Mouse (Mus musculus): ENCODE data around the gene Amn1.
"Not testable (repeated sequence)": the region's sequence is repeated elsewhere in the genome, so short reads cannot be mapped to it uniquely, and the experiment has no call there.

The Amn1 gene

DNA sequence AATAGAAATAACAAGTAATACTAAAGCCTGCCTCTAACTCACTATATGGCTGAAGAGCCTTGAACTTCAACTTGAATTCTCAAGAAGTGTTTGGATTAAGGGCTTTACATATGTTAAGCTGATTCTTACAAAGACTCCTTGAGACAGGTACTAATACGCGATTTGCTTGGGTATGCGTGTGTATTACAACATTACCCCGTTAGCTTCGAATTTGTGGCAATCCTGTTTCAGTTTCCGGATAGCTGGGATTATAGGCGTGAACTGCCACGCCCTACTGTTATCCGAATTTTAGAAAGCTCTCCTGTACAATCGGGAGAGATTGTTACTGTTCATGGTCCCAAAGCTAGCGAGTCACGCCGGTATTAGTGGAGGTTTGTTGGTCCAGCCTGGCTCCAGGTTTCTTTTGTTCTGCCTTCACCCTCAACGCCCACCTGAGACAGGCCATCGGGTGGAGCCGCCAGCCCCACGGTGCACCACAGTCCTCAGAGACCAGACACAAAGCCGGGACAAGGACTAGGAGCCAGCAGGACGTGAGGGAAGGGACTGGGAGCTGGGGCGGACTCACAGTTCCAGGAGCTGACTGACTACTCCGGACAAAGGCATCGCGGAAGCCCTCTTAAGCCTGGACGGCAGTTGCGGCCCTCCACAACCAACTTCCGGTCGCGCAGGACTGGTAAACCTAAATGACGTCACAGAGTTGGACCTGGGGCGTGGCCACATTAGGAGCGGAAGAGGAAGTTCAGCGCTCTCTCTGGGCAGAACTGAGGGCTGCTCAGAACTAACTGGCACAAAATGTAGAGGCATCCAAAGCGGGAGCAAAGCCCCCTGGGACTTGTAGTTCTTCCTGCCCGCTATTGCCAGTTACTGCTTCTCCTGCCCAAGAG lies at the start of gene Amn1:
Gene Amn1 (minus strand): TSS at position 672 of the 884 bp plus-strand sequence.
- DNase-seq: peak; percentile 98

DNA sequence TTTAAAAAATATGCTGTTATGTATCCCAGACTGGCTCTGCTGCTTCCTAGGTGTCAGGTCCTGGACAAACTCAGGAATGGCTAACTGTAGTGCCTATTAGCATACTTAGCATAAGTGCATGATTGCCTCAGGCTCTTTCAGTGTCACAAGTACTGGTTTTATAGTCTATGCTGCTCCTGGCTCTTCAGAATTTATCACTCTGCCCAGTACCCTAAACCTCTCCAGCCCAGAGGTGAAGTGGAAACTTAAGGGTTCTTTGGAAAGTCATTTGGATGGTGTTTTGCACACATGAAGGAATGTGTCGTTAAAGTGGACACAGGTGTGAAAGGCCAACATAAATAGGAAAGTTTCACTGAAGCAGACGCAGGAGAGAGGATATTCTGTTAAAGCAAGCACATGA lies 48.3 kb upstream of the Amn1 start:
- DNase-seq: no peak

DNA sequence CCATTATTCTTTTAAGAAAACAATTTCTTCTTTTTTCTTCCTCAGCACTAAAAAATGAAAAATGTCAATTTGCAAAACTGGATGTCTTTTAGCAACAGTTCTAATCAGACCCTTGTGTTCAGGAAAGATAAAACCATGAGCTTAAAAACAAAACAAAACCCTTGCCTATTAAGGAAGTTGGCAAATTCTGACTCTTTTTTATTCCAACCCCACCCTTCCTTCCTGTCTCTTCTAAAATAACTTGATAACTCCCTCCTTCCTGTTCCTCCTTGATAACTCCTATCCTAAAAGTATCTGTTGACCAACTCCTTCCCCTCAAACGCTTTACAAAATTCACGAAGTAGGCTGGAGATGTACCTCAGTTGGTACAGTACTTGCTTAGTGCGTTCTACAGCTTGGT lies 45.4 kb upstream of the Amn1 start:
- DNase-seq: no peak

DNA sequence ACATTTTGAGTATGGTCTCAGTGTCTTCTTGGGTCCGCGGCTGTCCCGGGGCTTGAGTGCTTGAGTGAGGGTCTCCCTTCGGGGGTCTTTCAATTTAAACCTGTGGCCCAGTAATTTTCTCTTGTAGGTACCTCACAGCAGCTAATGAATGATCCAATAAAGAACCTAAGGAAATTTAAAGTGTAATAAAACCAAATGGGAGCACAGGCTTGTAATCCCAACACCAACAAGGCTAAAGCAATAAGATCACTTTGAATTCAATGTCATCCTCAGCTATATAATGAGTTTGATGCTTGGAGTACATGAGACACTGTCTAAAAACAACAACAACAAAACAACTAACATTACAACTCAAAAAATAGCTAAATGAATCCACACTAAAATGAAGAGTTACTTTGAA lies 36.2 kb upstream of the Amn1 start:
- DNase-seq: no peak

DNA sequence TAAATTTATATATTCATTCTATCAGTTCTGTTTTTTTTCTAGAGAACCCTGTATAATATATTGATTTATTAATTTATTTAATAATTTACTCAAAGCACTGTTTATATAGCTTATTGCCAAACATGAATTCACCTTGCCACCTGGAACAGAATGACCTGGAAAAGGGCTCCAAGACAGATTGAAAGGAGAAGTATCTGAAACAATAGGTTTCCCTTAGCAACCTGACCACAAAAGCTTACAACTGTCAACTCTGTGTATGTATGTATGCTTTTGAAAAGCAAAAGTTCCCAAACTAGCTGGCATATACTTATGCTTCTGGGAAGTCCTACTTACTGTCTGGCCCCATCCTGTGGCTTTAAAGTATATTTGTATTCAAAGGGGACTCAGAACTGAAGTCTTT lies 32.8 kb upstream of the Amn1 start:
- DNase-seq: no peak

DNA sequence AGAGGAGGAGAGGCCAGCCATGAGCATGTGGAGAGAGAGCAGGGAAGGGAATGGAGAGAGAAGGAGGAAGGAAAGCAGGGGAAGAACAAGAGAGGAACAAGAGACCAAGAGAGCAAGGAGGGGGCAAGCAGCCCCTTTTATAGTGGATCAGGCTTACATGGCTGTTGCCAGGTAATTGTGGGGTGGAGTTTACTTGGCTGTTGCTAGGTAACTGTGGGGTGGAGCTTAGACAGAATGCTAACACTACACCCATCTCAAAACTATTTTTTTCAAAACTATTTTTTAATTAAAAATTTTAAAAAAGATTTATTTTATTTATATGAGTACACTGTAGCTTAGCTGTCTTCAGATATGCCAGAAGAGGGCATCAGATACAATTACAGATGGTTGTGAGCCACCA lies 10.1 kb upstream of the Amn1 start:
- no peak for DNase-seq

DNA sequence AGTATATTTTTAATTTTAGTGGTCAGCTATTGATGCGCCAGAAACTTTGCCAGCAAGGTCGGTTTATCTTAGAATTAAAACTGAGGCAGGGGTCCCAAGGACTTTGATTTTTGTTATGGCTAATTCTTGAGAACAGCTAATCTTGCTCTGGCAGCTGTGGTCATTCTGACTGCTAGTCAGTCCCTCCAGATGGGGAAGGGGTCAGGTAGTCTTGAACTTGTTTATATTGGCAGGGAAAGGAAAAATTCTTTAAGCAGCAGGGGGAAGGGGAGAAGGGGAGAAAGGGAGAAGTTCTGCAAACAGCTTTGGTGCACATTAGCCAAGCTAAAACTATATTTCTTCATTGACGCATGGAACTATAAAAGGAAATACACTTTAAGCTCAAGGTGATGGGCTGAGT lies 8.6 kb upstream of the Amn1 start:
- no peak for DNase-seq

DNA sequence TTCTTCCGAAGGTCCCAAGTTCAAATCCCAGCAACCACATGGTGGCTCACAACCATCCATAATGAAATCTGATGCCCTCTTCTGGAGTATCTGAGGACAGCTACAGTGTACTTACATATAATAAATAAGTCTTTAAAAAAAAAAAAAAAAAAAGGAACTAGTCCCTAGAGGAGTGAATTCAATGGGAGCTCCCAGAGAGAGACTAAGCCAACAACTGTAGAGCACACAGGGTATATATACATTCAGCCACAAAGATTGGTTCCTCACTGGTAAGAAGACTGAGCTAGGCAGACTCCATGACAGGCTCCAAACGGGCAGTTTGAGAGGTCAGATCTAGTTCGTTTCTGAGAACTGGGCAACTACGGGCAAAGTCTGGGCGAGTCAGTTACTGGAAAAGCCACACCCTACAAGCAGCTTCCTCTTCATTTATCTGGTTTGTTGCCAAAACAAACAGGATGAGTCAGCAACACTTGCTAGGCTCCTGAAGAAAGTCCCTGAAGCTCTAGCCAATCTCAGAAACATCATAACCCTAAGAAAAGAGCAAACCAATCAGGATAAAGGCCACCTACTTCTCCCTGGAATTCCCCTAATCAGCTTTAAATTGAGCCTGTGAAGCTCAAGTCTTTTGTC lies 4.9 kb upstream of the Amn1 start:
- DNase-seq: no peak

DNA sequence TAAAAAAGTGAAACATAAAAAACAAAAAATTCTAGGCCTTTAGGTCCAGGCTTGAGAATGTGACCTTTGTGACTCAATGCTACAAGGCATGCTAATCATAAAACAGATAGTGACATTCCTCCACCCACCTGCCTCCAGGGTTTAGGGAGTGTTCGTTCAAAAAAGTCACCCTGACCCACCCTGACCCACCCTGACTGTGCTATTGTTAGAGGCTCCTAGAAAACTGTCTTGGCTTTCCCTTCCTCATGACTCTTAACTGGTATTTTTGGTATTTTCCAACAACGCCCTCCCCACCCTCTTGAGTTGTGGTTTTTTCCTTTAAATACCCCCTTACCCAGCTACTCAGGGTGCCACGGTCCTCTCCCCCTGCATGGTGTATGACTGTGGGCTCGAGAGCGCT lies 3.4 kb upstream of the Amn1 start:
- DNase-seq: not testable (repeated sequence)

DNA sequence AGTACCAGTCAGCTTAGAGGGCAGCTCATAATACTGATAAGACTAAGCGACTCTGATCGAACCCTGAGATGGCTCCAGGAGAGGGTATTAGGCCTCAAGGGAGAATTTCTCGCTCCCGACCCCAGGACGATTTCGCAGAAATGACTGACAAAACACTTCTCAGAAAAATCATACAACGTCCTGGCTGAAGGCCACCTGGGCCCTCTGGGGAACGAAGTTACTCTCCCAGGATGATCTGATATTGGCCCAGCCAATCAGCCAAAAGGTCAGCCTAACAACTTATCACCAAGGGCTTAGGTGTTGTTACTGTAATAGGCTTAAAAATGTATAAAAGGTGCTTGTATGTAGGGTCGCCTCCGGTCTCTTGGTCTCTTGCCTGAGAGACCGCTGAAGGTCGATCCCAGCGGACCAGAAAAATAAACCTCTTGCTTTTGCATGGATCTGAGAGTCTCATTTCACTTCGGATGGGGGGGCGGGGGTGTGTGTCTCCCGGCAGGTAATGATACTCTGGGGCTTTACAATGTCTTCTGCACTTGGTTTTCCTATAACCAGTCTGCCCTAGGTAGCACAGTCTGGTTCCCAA lies 919 bp upstream of the Amn1 start:
- no peak for DNase-seq

DNA sequence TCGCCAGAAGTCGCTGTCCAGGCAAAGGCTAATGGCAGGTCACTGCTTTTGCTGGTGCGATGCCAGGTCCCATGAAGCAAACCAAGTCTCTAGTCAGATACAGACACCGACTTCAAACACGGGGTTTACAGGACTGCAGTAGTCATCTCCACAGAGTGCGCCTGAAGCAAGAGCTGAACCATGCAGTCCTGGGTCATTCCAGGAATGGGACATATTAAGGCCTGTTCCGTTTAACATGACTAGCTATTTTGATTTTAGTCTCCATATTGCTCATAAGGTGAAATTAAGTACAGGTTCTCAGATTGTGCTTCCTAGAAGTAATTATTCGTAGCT lies 379 bp upstream of the Amn1 start:
- DNase-seq: no peak

DNA sequence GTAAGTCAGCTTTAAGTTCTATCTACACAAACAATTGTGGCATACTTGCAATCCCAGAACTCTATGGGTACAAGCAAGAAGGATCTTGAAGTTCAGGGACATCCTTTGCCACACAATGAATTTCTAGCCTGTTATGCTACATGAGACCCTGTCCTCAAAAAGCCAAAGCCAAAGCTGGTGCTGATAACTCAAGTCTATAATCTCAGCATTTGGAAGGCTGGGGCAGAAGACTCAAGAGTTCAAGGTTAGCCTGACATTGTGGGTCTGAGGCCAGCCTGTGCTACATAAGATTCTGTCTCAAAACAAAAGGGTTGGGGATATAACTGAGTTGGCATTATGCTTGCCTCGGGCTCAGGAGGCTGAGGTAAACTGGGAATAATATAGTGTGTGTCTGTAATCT lies 1.1 kb downstream of the Amn1 start:
- no peak for DNase-seq

DNA sequence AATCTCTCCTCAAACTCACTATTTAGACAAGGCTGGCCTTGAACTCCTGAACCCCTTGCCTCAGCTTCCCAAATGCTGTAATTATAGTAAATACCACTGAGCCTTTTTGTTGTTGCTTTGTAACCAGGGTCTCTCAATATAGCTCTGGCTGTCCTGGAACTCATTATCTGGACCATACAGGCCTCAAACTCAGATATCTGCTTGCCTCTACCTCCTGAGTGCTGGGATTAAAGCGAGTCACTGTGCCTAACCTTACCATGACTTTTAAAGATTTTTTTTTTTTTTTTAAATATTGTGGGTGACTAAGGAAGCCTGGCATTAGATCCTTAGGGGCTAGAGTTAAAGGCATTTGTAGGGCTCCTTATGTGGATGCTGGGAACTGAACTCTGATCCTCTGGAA lies 4.5 kb downstream of the Amn1 start:
- no peak for DNase-seq

DNA sequence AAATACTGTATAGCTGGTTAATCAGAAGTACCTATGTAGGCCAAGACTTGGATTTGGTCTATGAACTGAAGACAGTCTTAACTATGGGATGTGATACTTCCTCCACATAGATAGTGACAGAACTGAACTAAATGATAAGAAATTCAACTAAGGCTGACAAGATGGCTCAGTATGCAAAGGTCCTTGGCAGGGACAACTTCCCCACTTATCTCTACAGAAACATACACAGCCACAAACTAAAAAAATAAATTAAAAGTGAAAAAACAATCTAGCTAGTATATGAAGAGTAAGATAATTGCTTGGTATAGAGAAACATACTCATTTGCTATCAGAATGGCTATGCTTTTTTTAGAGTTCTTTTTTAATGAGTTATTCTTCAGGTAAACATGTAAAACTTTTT lies 9.4 kb downstream of the Amn1 start:
- no peak for DNase-seq

DNA sequence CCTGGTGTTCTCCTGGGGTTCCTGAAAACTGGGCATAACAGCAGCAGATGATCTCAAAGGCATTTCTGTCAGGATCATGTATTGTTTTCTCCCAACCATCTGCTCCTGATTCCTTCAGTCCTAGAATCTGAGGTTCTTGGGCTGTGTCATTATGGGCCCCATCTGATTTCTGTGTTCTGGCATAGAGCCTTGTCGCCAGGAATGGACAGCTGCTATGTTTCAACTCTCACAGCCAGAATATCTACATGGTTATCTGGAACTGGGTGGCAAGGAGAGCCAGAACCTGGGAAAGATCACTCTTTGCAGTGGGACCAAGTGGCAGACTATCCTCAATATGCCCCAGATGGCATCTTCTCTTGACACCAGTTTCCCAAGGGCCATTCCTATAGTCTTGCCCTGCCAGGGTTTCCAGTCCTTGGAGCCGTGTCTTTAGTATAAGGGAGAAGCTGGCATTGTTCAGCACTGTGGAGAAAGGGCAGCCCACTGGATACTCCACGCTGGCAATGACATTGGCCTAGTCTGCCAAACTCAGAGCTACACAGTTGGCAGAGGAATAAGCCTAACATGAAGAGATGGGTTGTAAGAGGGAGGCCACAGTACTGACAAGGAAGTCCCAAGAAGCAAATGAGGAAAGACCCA lies 13.5 kb downstream of the Amn1 start:
- DNase-seq: no peak

DNA sequence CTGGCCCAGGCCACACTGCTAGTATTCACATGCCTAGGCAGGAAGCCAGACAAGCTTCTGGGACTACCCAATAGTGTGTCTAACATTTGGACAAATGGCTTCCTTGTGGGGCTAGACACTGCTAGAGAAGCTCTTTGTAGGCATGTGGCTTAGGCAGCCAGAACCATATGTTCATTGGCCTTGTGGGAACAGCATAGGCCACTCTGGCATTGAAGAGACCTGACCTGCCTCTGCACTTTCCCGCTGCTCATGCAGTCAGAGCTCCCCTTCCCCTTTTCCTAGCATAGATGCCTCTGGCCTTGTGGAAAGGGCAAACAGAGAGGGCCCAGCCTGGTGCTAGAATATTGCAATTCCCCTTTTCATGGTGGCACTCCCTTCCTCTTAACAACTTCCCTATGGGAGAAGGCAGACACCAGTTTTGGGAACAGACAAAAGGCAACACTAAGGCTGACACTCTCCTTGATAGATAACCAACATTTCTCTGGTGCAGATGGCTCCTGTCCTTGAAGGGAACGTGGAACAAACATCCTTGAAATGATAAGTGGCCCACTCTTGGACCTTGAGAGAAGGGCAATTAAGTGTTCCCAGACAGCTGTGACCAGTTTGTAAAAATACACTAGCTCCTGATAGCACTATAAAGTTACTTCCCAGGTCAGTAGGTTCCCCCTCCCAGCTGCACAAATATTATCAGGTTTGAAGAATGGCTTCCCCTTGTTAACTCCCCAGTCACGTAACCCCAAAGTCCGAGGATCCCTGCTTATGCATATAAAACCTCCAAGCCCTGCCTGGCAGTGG lies 14.5 kb downstream of the Amn1 start:
- DNase-seq: no peak

DNA sequence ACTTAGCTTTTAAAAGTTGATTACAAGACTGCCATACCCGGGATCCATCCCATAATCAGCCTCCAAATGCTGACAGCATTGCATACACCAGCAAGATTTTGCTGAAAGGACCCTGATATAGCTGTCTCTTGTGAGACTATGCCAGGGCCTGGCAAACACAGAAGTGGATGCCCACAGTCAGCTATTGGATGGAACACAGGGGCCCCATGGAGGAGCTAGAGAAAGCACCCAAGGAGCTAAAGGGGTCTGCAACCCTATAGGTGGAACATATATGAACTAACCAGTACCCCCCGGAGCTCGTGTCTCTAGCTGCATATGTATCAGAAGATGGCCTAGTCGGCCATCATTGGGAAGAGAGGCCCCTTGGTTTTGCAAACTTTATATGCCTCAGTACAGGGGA lies 18.5 kb downstream of the Amn1 start:
- not testable (repeated sequence) for DNase-seq

DNA sequence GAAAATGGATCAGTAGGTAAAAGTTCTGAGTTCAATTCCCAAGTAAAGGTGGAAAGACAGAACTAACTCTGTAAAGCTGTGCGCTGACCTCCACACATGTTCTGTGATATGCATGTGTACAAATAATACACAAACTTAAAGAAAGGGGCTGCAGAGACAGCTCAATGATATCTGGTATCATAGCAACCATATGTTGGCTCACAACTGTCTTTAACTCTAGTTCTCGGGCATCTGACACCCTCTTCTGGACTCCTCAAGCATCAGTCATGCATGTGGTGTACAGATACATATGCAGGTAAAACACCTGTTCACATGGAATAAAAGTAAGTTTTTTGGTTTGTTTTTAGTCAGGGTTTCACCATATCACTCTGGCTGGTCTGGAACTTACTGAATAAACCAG lies 20.1 kb downstream of the Amn1 start:
- no peak for DNase-seq

DNA sequence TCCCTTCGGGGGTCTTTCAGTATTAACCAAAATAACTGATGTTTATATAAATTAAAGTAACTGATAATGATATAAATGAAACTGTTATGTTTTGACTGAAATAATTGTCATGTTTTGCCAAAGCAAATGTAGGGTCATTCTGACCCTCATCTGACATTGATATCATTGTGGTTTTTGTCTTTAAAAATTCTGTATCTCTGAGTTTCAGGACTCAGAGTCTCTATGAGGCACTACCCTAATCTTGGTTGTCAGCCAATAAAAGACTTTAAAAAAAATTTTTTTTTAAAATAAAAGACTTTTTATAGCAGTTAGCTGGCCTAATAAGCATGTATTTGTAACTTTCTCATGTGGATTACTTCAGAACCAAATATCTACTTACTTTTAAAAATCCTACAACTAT lies 20.8 kb downstream of the Amn1 start:
- DNase-seq: no peak

DNA sequence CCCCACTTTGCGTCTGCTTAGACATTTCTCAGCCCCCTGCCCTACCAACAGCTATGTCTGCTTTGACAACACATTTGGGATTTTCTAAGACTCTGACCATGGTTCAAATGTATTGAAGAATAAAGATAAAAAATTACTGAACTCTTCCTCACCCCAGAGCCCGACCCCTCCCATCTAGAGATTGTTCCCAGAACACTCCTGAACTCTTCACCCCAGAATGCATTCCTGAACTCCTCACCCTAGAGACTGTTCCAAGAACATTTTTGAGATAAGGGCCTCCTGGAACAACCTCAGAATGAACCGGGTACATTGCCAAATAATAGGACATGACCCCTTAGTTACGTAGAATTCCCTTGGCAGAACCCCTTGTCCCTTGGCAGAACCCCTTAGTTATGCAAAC lies 21.5 kb downstream of the Amn1 start:
- not testable (repeated sequence) for DNase-seq

DNA sequence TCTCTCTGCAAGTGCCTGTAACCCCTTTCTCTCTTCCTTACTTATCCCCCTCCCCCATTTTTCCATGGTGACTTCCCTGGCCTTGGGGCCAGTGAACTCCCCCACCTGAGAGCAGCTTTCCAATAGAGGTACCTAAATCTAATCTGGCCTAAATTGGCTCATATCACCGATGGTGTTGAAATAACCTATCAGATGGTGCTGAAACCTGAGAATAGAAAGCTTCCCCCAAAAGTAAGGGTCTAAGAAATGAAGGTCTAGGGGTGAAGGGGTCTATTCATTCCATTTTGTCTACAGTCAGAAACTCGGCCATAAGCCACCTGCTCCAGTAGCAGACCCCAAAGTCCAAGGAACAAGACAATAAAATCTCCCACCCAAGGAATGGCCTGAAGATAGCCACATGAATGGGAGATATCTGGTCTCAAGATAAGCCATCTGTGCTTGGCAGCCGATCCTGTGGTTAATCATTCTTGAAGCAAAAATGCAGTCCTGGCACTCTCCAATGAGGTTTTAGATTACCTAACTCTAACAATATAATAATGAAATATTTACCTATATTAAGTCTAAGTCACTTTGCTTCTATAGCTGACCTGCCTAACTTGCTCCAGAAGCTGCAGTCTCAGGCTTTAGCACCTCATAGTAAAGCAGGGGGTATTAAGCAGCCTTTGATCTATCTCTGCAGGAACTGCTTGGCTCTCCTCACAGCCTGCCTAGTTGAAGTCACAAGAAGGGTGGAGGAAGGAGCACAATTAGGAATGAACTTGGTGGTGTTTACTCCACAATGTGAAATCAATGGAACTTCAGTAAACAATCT lies 33.3 kb downstream of the Amn1 start:
- no peak for DNase-seq
